Mouse (Mus musculus): ENCODE data around the gene Rexo5. TPM values are rescaled to one million over a fixed set of nuclear protein-coding genes. Genes with fewer than 3 reads are reported as not detected.

Rexo5 gene
- total RNA-seq (2021): 6.8 and 13.3 TPM in 2 replicates
- long read RNA-seq, experiment 1, partial matches to known transcripts: 0 of 2 reads
- long read RNA-seq, experiment 1, other reads (novel, unspliced or antisense): 2 of 2 reads
- long read RNA-seq, experiment 2, partial matches to known transcripts: 0 of 3 reads
- long read RNA-seq, experiment 2, other reads (novel, unspliced or antisense): 3 of 3 reads

DNA sequence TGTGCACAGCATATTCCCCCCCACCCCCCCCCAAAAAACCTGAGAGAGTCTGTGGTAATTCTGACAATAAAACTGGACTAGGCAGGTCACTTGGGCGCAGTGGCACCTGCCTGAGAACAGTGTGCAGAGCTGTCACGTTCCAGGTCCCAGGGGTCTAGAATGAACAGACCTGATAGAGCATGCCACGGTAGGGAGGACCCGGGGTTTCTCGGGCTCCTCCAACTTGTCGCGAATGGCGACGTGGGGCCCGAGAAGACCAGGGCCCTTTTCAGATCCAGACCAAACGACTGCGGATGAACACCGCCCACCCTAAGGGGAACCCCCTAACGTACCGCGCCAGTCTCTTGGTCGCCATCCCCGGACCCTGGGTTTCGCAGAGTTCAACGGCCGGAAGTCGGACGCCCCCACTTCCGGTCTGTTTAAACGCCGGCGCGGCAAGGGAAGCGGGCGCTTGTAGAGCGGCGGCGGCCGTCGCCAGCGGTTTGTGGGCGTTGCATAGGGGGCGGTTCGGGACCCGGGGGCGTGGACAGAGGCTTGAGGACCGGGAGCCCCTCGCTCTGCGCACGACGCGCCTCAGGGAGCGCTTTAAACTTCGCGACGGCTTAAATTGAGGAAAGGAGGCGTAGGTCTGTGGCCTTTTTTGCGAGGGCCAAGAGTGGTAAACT is at the start of gene Rexo5, which contains the start of gene Eri2:
TSS of gene Rexo5 (plus strand) at position 421 of the 665 bp plus-strand sequence.
TSS of gene Eri2 (minus strand) at position 473 of the 665 bp plus-strand sequence.
- peak; percentile 94 for DNase-seq

DNA sequence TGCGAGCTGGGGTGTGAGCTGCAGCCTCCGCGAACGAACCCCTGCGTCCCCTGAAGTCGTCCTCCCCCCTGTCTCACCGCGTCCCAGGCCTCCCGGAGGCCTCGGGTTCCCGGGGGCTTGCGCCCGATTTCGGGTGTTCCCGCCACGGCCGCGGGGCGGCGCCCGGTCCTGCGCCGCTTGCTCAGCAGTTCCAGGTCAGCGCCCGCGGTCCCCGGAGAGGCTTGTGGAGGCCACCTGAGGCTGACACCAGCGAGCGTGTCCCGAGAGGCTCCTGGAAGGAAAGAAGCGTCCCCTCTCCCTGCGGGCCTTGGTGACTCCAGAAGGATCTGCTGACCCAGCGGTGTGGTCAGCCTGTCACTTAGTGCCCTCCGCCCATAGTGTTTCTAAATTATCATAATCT is 49.5 kb upstream of the Rexo5 start:
- peak; percentile 54 for DNase-seq

DNA sequence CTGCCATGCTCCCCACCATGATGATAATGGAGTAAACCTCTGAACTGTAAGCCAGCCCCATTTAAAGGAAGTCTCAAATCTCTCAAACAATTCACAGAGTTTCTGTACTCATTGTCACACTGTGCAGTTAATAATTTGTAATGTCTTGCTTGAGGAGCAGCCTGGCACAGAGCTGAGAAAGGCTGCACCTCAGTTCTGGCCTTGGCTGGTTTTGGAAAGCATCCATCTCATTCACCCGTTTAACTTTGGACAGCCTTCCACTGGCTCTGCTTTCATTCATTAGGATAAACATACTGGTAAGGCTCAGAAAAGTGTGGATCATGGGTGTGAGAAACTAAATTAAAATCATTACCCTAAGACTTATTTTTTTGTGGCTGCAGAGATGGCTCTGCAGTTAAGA is 47.9 kb upstream of the Rexo5 start:
- peak; percentile 42 for DNase-seq

DNA sequence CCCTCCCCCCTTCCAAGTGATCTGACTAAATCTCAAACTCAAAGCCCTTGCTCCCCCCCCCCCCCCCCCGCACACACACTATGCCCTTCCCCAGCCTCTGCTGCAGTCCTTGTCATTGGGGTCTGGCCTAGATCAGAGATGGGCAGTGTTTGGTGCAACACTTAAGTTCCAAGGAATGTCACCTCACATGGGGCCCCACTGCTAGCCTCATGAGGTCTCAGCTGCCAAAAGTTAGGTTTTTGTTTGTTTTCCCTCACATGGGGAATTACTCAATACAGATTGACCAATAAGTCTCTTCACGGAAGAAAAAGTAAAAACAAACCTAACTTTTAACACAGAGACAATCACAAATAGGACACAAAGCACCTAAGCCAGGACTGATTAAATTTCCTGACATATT is 45.0 kb upstream of the Rexo5 start:
- no peak for DNase-seq

DNA sequence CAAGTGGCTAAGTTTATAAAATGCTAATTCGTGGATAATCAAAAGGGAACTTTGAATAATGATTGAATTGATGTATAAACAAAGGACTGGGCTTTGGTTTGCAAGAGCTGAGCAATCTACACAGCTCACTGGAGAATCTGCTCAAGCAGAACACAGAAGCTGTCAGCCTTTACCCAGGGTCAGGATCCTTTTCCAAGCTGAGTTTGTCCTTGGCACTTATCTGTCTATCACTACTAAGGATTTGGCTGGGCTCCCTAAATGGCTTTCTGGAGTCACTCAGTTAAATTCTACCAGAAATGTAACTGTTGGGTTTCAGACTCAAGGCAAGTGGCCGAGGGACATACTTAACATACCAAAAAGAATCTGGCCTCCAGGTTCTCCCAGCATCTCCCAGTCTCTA is 43.9 kb upstream of the Rexo5 start:
- DNase-seq: peak; percentile 63

DNA sequence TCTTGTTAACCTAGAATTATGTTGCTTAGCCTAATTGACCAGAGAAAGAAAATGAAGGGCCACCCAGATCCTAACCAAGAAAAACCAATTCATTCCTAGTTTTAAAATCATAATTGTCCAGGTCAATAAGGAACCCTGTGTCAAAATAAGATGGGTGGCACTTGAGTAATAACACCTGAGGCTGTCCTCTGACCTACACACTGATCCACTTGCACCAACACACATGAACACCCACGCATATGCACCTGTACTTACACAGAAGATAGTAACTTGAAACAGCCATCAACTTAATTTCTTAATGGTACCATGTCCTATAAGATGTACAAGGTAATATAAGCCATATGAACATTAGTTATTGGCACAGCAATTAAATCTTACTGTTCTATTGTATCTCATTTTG is 40.1 kb upstream of the Rexo5 start:
- no peak for DNase-seq

DNA sequence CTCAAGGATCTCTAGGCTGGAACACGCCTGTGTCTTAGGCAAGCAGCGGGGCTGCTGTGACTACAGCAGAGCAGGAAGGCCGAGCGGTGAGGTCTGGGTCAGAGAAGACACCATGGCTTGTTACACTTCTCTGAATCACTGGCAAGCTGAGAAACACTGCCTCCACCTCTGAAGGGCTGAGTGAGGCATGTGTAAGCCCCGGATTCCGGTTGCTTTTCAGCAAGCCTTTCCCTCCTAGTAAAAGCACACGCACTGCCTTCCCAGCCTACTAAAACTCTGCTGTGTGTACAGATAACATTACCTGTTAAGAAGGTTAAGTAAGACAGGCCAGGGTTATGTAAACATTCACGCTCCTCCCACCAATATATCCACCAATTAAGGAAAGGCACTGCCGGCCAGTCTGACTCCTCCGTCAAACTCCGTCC is 33.3 kb upstream of the Rexo5 start, which contains the start of gene Acsm3:
TSS of gene Acsm3 (plus strand) at position 397 of the 425 bp plus-strand sequence.
- DNase-seq: peak; percentile 59

DNA sequence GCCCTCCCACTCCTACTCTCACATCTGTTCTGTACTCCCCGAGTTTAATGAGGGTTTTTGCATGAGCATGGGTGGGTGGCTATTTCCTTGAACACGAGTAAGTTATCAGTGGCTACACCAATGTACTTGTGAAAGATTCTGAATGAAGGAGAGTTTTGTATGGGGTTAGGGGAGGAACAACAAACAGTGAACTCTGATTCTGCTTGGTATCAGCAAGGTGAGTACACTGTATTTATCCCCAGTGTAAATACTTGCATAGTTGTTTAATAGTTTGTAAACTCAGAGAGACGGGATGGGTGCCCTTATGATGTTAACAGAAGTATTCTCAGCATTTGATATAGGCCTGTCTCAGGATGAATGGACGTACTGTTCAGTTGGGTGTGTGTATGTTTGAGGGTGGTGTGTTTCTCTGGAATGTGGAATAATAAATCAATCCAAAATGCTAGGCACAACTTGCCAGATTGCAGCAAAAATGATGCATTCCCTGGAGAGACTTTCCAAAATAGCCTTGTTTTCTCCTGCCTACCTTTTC is 31.6 kb upstream of the Rexo5 start:
- DNase-seq: no peak

DNA sequence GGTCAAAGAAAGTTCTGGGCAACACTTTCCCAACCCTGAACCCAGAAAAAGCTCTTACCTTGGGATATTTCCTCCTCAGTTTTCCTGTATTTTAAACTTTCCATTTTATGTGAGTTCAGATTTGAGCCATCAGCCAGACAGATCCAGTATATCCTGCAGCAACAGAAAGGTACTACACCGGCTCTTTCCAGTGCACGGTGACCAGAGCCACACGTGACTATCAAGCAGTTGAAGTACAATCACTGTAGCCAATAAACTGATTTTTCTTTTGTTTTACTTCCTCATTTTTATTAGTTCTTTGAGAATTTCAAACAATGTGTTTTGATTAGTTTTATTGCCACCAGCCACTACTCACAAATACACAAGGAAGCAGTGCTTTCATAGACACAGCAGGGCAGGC is 29.4 kb upstream of the Rexo5 start:
- no peak for DNase-seq

DNA sequence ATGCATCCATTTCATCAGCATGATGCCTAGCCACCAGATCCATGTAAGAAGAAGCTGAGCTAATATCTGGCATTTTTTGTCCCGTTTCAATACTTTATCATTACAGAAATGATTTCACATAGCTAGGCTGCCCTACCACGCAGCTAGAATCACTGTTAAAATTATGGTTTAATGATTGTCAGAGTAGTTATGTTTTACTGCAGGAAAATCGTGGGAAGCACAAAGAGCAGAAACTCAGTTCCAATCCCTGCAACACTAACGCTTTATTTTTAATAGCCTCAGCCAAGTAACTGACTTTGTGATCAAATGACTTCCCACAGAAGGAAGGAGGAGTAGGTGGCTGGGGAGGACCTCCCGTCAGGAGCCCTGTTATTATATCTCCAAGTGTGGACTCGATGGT is 26.8 kb upstream of the Rexo5 start:
- no peak for DNase-seq

DNA sequence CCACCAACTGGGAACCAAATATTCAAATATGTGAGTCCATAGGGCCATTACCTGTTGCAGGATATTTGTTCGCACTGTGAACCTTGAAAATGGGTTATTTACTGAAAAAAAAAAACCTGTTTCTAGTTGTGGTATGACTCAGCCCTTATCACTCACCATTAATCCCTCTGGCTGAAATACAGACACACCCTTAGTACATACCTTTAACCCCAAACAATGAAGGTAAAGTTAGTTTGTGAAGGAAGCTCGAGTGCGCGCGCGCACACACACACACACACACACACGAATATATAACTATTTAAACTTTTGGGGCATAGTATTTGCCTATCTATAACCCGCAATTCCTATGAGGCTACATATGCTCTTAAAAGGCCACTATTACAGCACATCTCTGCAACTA is 23.9 kb upstream of the Rexo5 start:
- no peak for DNase-seq

DNA sequence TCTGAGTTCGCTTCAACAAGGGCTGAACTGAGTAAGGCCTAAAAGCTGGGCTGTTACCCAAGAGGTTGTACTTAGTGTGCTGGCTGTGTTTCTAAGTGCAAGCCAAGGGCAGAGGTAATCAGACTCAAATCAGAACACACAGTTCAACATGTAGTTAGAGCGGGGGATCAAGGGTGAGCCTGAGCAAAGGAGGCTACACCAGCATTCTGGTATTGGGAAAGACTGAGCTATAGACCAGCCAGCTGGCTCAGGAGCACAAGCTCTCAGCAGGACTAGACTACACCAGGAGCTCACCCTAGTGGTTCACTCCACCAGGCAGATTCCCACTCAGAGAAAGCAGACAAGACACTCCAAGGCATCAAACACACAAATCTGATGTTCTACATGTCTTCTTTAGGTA is 10.4 kb upstream of the Rexo5 start:
- DNase-seq: peak; percentile 55

DNA sequence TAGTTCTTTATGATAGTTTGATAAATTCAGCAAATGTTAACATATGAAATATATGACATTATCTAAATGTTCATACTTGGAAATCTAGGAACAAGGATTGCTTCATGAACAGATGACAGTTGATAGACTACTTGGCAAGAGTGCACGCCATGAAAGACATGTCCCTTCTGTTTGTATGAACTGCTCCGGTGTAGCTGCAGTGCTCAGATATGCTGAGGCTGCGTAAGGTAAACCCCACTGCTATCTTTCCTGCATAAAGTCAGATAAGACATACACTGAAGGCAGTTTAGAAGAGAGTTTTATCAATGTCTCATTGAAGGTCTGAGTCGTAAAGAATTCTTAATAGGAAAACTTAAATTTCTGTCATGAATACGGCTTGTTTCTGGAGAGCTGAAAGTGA is 8.9 kb upstream of the Rexo5 start:
- no peak for DNase-seq

DNA sequence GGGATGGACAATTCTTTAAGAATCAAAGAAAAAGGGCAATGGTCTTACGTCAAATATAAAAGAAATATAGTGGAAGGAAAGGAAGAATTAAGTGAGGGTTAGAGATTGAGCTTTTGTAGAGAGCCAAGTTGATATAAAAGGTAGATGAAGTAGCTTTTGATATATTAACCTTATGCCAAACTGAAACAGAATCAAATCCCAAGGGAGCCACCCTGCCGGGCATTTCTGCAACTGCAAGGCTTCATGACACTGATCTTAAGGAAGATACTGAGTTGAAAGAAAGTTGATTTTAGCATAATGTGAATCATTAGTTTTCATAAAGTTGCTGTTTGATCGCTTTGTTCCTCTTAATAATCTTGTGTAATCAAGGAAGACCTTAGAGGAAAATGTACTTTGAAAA is 4.8 kb upstream of the Rexo5 start:
- DNase-seq: no peak

DNA sequence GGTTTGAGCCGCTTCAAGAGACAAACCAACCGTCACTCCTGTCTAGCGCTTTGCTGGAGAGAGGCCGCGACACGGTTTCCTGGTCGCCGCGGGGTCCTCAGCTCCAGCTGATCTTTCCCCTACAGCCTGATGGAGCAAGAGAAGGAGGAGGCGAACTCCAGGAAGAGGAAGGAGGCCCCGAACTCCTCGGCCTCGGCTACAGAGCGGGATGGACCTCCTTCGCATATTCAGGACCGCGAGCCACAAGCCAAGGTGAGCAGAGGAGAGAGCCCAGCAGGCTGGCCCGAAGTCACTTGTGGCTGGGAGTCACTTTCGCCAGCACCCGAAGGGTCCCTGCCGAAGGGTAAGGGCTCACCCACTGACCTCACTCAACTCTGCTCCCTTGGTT is 439 bp downstream of the Rexo5 start:
- DNase-seq: no peak

DNA sequence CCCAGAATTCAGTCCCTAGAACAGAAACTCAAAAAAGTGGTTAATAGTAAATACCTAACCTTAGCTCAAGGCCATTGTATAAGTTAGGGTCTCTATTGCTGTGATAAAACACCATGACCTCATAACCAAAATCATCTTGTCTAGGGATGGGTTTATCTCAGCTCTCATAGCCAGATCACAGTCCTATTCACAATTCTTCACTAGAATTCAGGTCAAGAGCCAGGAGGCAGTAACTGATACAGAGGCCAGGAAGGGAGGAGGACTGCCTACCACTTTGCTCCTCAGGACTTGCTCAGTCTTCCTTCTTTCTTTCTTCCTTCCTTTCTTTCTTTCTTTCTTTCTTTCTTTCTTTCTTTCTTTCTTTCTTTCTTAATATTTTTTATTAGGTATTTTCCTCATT is 1.5 kb downstream of the Rexo5 start:
- DNase-seq: no peak

DNA sequence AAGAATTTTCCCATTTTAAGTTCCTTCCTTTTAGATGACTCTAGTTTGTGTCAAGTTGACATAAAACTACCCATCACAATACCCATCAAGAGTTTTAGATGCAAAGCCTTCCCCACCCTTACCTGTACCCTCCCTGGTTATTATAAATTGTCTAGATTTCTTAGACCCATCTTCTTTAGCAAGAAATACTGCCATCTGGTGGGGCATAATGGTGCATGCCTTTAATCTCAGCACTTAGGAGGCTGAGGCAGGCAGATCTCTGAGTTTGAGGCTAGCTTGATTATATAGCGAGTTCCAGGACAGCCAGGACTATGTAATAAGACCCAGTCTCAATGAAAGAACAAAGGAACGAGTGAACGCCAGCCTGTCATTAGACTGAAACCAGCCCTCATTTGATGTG is 6.7 kb downstream of the Rexo5 start:
- peak; percentile 11 for DNase-seq

DNA sequence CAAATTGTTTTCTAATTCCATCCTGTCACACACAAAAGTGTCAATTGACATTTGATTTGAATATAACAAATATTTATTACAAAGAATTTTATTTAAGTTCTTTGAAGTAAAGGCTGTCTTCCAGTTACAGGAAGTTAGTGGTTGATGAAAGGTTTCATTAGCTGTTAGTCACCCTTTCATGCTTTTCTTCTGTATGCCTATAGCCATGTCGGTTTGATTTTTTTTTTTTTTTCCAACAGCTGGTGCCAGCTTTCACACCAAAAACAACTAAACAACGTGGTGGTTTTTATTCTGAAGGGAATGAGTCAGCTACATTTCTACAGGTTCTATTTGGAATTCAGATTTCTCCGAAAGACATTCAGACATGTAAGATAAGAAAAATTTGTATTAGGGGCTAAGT is 7.2 kb downstream of the Rexo5 start:
- DNase-seq: no peak

DNA sequence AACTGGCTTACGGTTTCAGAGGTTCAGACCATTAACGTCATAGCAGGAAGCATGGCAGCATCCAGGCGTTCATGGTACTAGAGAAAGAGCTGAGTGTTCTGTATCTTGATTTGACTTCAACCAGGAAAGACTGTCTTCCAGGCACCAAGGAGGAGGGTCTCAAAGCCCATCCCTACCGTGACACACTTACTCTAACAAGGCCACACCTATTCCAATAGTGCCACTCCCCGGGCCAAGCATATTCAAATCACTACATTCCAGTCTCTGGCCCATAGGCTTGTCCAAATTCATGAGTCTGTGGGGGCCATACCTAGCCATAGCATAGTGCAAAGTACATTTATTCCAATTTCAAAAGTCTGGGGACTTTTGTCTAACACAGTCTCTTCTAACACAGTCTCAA is 13.6 kb downstream of the Rexo5 start:
- DNase-seq: no peak

DNA sequence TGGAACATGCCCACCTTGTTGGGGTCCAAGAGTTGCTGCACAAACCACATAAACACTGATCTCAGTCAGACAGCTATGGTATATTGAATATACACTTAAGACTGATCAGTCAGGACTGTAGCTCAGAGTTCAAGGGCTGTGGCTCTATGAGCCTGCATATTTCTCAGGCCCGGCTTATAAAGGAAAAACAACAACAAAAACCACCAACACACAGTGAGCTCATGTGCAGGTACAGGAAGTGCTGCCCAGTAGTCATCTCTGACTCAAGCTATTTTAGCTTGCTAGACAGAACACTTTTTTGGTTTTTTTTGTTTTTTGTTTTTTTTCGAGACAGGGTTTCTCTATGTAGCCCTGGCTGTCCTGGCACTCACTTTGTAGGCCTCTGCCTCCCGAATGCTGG is 14.9 kb downstream of the Rexo5 start:
- DNase-seq: no peak

DNA sequence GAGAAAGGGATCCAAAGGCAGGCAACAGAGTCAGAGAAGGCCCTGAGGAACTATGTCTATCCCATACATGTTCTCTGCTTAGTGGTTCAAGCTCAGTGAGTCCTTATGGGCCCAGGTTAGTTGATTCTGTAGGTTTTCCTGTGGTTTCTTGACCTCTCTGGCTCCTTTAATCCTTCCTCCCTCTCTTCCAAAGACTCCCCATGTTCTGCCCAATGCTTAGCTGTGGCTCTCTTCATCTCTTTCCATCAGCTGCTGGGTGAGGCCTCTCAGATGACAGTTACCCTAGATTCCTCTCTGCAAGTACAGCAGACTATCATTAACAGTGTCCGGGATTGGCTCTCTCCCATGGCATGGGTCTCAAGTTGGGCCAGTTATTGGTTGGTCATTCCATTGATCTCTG is 41.6 kb downstream of the Rexo5 start:
- no peak for DNase-seq

DNA sequence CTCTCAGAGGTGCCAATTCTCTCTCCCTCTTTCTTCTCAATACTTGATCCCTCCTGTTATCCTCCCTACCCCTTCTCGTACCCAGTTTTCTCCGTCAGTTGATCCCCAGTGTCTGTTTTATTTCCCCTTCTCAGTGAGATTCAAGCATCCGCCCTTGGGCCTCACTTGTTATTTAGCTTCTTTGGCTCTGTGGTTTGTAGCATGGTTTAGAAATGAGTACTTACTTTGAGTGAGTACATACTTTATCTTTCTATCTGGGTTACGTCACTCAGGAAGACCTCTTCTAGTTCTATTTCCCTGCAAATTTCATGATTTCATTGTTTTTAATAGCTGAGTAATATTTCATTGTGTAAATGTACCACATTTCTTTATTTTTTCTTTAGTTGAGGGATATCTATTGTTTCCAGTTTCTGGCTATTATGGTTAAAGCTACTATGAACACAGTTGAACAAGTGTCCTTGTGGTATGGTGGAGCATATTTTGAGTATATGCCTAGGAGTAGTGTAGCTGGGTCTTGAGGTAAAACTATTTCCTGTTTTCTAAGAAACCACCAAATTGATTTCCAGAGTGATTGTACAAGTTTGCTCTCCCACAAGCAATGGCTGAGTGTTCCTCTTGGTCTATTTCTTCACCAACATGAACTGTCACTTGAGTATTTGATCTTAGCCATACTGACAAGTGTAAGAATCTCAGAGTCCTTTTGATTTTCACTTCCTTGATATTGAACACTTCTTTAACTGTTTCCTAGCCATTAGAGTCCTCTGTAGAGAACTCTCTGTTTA is 42.4 kb downstream of the Rexo5 start:
- DNase-seq: no peak

DNA sequence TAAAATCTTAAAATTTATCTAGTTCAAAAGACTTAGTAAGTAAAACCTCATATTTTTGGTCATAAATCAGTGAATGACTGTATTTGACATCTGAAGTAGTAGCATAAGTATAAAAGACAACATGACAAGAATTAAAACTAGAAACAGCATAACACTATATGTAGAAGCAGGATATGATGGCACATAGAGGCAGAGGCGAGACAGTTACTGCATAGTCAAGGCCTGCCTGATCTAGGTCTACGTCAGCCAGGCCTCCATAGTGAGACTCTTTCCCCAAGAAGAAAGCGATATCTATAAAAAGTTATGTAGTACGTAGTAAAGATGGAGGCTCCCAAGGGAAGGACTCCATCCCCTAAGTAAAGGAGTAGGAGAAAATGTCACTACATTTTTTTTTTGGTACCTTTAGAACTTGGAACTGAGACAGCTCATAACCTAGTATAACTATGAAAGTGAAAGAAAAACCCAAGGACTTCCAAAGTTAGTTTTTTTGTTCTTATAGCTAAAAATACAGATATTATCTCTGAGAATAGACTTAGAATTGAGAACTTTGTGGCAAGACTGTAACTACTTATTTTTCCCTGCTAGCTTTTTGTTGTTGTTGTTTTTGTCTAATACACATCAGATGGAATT is 48.1 kb downstream of the Rexo5 start:
- no peak for DNase-seq
